Mouse (Mus musculus): Measurements from ENCODE around the gene Gm20388. TPM values are rescaled to one million over a fixed set of nuclear protein-coding genes. Genes with fewer than 3 reads are reported as not detected.

Gene Gm20388
- total RNA-seq, 2 experiments from 2014 or later: 2.4 to 2.6 TPM

GRCm38 (mm10) chr8:122901892-122902515 is 2991.4 kb downstream of the Gm20388 start:
- no peak for DNase-seq (ENCODE audit: extremely low spot score in 1 of 2, low spot score in 2 of 2)
- peak overlapping the region; percentile 61 for H3K27ac ChIP-seq
- TF ChIP-seq CTCF (IDR thresholded peaks at IDR 0.05): no peak

GRCm38 (mm10) chr8:122902581-122902980 is 2991.9 kb downstream of the Gm20388 start:
- intact Hi-C loops (cut with DNase I): no loop called here
- DNase-seq (ENCODE audit: extremely low spot score in 1 of 2, low spot score in 2 of 2): no peak
- TF ChIP-seq CTCF (IDR thresholded peaks at IDR 0.05): no peak
- peak overlapping the region; percentile 61 for H3K27ac ChIP-seq
- no peak overlapping the region for H3K4me3 ChIP-seq

More at GRCm38 (mm10) chr8:122901892-122902515, 2991.4 kb downstream of the Gm20388 start:
- intact Hi-C loops (cut with DNase I): no loop called here
- no peak overlapping the region for H3K4me3 ChIP-seq

- Histone ChIP-seq H3K27ac (peak overlapping the region; percentile 61), H3K4me3 (no peak overlapping the region)
- no peak for TF ChIP-seq CTCF (IDR thresholded peaks at IDR 0.05)
- intact Hi-C loops (cut with DNase I): no loop called here
- no peak for DNase-seq (ENCODE audit: extremely low spot score in 1 of 2, low spot score in 2 of 2)
These were observed 2992.4 kb downstream of the Gm20388 start for GRCm38 (mm10) chr8:122903002-122903401.

GRCm38 (mm10) chr8:122904496-122904895 is 2993.9 kb downstream of the Gm20388 start:
- DNase-seq (ENCODE audit: extremely low spot score in 1 of 2, low spot score in 2 of 2): no peak
- TF ChIP-seq CTCF (IDR thresholded peaks at IDR 0.05): no peak
- H3K4me3 ChIP-seq: no peak overlapping the region
- intact Hi-C loops (cut with DNase I): no loop called here
- H3K27ac ChIP-seq: no peak overlapping the region; the same call in 1 of the 2 replicates

- no peak for TF ChIP-seq CTCF (IDR thresholded peaks at IDR 0.05)
- intact Hi-C loops (cut with DNase I): no loop called here
- no peak overlapping the region; the same call in 1 of the 2 replicates for H3K27ac ChIP-seq
- H3K4me3 ChIP-seq: no peak overlapping the region
- DNase-seq (ENCODE audit: extremely low spot score in 1 of 2, low spot score in 2 of 2): no peak
These were observed 2994.7 kb downstream of the Gm20388 start for GRCm38 (mm10) chr8:122905346-122905745.

- H3K27ac ChIP-seq: peak overlapping the region; percentile 84
- peak; percentile 96 for TF ChIP-seq CTCF (IDR thresholded peaks at IDR 0.05)
- peak; percentile 86 to 87 for DNase-seq (ENCODE audit: extremely low spot score in 1 of 2, low spot score in 2 of 2)
- intact Hi-C loops (cut with DNase I): loop anchor here (1.0 to 2.0 kb wide), 3 partner anchors 136 to 196 kb away; partner anchors contain the start of genes Ankrd11 and Rpl13
- H3K4me3 ChIP-seq: no peak overlapping the region
These were observed 2995.9 kb downstream of the Gm20388 start for GRCm38 (mm10) chr8:122906463-122907021.

- no peak for TF ChIP-seq CTCF (IDR thresholded peaks at IDR 0.05)
- H3K4me3 ChIP-seq: no peak overlapping the region
- intact Hi-C loops (cut with DNase I): no loop called here
- no peak for DNase-seq (ENCODE audit: extremely low spot score in 1 of 2, low spot score in 2 of 2)
- no peak overlapping the region for H3K27ac ChIP-seq
These were observed 3001.5 kb downstream of the Gm20388 start for GRCm38 (mm10) chr8:122912150-122912549.

- H3K4me3 ChIP-seq: no peak overlapping the region
- H3K27ac ChIP-seq: no peak overlapping the region
- intact Hi-C loops (cut with DNase I): no loop called here
- no peak for TF ChIP-seq CTCF (IDR thresholded peaks at IDR 0.05)
- no peak for DNase-seq (ENCODE audit: extremely low spot score in 1 of 2, low spot score in 2 of 2)
These were observed 3002.2 kb downstream of the Gm20388 start for GRCm38 (mm10) chr8:122912871-122913270.

GRCm38 (mm10) chr8:122916766-122917165 is 3006.1 kb downstream of the Gm20388 start:
- Histone ChIP-seq H3K27ac (no peak overlapping the region), H3K4me3 (no peak overlapping the region)
- intact Hi-C loops (cut with DNase I): no loop called here
- no peak for DNase-seq (ENCODE audit: extremely low spot score in 1 of 2, low spot score in 2 of 2)
- no peak for TF ChIP-seq CTCF (IDR thresholded peaks at IDR 0.05)

GRCm38 (mm10) chr8:122917531-122918392 is 3007.1 kb downstream of the Gm20388 start:
- intact Hi-C loops (cut with DNase I): no loop called here
- no peak overlapping the region for H3K4me3 ChIP-seq
- no peak for DNase-seq (ENCODE audit: extremely low spot score in 1 of 2, low spot score in 2 of 2)

GRCm38 (mm10) chr8:122918438-122919107 is 3007.9 kb downstream of the Gm20388 start:
- intact Hi-C loops (cut with DNase I): no loop called here
- TF ChIP-seq CTCF (IDR thresholded peaks at IDR 0.05): no peak
- Histone ChIP-seq H3K4me3 (no peak overlapping the region), H3K27ac (peak overlapping the region; percentile 50)
- no peak for DNase-seq (ENCODE audit: extremely low spot score in 1 of 2, low spot score in 2 of 2)

More at GRCm38 (mm10) chr8:122917531-122918392, 3007.1 kb downstream of the Gm20388 start:
- peak overlapping the region; percentile 50 for H3K27ac ChIP-seq
- TF ChIP-seq CTCF (IDR thresholded peaks at IDR 0.05): no peak
